Mouse (Mus musculus): ENCODE data around the gene Cd19. TPM values are rescaled to one million over a fixed set of nuclear protein-coding genes. Genes with fewer than 3 reads are reported as not detected.
"Not testable (repeated sequence)": the region's sequence is repeated elsewhere in the genome, so short reads cannot be mapped to it uniquely, and the experiment has no call there.

The Cd19 gene
- total RNA-seq, 2 experiments from 2014 or later: not detected

DNA sequence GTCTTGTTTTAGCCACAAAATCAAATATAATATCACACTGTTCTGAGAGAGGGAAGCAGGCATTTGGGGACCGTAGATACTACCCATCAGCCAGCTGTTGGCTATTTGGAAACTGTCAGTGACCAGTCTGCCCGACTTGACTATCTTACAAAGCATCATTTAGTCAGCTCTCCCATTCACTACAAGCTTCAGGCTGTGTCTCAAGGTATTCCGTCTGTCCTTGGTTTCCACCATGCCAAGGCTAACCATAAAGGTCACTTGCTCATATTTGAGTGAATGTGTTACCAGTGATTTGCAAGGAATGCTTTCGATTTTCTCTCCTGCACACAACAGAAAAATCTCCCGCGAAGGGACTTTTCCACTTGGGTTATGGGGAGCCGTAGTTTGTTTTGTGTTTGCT is 20.0 kb upstream of the Cd19 start:
- DNase-seq: no peak

DNA sequence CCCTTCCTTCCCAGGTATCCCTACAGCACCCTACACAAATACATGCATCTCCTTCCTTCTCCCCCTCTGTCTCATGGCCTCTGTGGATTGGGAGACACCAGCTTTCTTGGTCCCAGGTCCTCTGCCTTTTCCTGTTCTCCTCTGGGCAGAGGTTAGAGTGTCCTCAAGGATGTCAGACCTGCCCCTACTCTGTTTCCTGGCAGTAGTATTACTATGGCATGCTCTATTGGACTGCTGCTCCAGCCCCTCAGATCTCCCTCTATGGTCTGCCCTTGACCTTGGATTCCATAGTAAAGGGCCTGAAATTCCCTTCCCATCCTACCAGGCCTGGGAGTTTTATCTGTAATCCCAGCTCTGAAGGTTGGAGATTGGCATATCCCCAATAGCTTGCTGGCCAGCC is 15.5 kb upstream of the Cd19 start:
- no peak for DNase-seq

DNA sequence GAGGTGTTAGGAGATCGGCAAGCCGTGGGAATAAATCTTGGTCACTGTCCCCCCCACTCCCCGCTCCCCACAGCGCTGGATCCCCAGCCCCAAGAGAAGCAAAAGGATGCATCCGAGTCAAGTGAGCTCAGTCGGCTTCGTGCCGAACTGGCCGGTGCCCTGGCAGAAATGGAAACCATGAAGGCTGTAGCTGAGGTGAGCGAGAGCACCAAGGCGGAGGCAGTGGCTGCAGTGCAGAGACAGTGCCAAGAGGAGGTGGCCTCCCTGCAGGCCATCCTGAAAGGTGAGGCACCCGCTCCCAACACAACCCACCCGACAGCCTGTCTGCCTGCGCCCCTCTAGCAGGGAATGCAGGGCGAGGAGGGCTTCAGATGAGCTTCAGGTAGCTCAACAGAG is 14.8 kb upstream of the Cd19 start:
- DNase-seq: peak in 1 of 2 experiments; percentile 9

DNA sequence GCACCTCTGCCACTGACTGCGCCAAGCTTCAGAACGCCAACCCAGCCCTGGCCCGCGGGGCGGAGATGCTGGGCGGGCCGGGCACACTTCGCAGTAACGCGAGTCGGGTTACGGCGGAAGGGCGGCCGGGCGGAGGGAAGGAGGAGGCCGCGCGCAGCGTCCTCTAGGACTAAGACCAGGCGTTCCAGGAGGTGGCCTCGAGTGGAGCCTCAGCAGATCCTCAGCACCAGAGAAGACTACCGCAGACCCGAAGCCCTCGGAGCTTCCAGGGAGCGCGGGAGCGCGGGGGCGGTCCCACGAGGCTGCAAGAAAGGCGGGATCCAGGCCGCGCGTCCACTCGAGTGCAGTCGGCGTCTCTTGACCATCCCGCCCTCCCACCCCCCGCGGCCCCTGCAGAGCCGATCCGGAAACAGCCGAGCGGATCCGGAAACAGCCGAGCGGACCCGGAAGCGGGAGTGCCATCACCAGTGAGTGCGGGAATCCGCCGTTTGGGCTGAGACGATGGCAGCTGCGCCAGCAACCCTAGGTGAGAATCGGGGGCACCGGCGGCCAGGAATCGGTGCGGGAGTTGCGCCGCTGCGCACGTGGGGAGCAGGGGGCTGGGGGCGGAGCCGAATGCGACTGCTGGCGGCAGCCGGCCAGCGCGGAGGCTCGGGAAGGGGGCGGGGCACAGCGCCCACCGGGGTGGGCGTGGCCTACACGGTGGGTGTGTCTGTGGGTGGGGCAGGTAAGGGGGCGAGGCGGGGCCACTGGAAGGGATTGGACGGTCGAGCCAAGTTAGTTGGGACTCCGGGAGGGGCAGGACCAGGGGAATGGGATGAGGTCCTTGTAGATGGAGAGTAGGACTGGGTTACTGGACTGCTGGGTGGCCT is 14.2 kb upstream of the Cd19 start, which contains the start of gene Rabep2:
TSS of gene Rabep2 (plus strand) at position 129 of the 872 bp plus-strand sequence.
- DNase-seq: peak; percentile 93

DNA sequence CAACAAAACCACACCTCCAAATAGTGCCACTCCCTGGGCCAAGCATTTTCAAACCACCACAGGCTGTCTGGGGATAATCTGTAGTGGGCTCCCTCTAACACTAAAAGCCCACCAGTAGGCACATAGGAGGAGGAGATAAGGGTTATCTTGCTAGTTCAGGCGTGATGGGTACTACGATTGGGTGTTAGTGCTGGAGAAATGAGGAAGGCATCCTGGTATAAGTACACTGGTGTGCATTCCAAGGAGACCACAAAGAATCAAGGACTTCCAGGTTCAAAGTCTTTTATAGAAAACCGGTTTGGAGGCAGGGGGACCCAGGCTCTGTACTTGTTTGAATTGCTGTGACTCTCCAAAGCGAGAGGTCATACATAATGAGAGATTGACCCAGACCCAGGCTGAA is 13.5 kb upstream of the Cd19 start:
- DNase-seq: no peak

DNA sequence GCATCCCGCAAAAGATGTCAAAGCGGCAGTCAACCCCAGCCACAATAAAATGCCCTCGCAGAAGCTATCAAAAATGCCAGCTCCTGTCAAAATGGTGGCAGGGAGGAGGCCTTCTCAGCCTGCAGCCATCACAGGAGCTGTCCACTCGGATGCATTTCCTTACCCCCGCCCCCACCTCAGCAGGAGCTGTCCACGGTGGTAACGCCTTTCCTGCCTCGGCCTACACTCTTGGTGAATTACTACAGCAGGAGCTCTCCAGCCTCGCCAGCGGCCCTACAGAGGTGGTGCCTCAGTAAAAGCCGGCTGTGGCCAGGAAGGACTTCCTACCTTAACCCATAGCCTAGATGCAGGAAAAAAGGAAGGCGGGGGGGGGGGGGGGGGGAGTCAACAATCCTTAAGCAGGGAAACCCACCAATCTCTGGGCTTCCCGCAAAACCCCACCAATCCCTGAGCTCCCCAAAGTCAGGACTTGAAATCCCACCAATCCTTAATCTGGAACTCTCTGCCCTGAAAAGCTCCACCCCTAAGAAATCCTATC is 12.7 kb upstream of the Cd19 start:
- no peak for DNase-seq

DNA sequence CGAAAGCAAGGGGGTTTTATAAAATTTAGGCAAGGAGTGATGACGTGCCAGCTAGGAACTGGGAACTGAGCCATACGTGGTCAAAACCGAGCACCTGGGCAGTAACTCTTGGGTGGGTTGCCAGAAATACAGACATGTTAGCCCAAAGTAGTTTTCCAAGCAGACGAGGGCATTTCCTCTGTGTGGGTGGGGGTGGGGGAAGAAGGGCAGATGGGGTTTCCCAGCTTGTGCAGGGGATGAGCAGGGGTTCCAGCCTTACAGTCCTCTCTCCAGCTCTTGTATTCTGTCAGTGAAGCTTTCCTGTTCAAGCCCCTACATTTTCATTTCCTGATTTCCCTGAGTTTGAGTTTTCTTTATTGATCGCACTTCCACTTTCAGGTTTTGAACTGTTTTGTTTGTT is 9.5 kb upstream of the Cd19 start:
- DNase-seq: no peak

DNA sequence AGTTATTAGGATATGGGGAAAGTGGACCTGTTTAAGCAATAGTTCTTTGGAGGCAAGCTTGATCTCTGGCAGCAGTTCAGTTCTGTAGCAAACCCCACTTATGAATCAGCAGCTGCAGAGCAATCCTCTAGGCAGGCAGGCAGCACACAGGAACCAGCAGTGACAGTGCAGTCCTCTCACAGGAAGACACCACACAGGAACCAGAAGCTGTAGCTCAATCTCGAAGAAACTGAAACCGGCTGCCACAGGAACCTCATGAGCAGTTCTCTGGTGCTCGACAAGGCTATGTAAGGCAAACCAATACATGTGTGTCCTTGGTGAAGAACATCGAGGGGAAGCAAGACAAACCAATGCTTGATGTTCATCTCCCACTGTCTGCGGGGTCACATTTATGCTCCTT is 7.1 kb upstream of the Cd19 start:
- no peak for DNase-seq

DNA sequence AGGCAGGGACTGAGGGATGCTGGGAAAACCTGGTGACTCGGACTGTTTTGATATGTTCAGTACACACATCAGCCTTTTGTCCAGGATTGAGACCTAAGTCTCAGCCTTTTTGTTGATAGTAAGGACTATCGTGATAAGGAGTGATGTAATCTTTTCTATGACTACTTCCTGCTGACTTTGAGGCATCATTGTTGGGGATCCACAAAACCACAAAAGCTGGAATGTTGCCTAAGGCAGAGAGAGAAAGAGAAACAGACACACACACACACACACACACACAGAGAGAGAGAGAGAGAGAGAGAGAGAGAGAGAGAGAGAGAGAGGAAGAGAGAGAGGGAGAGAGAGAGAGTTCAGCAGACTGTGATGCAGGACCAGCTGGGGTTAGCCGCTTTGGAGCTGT is 3.8 kb upstream of the Cd19 start:
- no peak for DNase-seq

DNA sequence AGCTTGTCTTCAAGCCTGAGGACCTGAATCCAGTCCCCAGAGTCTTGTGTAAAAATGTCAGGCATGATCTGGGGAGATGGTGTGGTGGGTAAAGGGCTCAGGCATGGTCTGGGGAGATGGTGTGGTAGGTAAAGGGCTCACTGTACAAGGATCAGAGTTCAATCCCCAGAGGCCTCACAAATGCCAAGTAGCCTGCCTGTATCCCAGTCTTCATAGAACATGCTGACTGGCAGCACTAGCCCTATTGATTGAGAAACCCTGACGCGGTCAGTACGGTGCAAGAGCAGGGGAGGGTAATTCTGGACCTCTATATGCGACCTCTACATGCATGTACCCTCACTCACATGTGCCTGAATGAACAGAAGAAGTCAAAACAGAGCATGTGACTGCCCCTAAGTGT is 2.9 kb upstream of the Cd19 start:
- DNase-seq: no peak

DNA sequence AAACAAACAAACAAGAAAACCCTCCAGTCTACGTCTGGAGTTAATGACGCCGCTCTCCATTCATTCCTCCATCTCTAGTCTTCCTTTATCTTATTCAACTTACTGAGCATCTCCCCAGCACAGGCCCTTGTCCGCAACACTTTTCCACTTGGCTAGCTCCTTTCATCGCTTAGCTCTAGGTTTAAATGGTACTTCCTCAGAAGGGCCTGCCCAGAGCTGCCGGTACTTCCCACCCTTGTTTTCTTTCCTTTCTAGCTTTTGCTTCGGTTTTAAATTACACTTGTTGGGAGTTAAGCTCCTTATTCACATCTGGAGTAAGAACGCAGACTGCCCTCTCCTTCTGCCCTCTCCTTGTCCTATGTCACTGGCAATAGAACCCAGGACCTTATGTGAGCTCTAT is 2.4 kb upstream of the Cd19 start:
- no peak for DNase-seq

DNA sequence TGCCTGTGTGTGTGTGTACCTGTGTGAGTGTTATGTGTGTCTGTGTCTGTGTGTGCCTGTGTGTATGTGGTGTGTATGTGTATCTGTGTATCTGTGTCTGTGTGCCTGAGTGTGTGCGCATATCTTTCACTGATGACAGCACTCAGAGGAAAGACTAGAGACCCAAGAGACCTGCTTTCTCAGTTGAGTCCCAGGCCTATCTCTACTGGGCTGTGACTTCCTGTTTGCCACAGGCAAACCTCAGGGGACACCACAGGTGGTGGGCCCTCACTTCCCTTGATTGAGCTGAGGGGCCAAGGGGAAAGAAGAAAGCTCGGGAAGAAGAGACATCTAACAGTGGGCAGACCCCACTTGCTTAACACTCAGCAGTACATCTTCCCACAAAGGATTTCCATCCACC is 1.9 kb upstream of the Cd19 start:
- no peak for DNase-seq

DNA sequence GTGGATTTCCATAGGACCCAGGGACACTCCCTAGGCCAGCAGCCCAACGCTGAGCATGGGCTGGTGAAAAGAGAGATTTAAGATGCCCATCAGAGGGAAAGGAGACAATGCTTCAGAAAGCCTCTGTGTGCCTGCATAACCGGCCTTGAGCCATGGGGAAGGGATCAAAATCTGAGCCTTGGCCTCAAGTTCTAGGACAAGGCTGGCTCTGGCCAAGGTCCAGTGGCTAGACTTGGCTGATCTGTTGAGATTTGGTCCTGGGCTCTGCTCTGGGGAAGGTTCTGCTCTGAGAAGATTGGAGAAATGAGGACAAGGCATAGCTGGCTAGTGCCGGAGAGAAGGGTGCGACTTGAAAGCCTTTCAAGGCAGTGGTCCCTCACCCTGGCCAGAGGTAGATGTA is 3.6 kb downstream of the Cd19 start:
- no peak for DNase-seq

DNA sequence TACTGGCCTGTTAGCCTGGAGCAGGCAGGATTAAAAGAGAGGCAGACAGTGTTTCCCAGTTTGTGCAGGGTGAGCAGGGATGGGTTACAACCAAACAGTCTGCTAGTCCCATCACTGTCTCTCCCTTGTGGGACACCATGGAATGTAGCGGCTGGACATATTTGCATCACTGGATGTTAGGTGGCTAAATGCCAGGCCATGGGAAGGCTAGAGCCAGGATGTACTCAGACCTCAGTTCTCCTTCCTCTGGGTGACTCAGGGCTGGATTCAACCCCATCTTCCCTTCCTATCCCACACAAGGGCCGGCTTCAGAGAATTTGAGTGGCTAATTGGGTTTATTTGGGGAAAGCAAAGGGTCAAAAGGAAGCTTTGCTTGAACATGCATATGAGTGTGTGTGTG is 6.0 kb downstream of the Cd19 start:
- DNase-seq: no peak

DNA sequence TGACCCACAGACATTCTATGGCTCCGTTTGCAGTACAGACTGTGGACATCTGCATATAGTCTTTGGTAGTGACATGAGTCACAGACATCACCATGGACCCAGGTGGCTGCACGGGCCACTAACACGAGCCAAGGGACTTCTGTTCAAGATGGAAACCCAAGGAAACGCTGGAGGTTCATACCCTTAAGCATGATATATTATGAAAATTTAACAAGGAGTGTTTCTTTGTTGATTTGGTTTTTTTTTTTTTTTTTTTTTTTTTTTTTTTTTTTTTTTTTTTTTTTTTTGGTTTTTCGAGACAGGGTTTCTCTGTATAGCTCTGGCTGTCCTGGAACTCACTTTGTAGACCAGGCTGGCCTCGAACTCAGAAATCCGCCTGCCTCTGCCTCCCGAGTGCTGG is 12.2 kb downstream of the Cd19 start:
- not testable (repeated sequence) for DNase-seq

DNA sequence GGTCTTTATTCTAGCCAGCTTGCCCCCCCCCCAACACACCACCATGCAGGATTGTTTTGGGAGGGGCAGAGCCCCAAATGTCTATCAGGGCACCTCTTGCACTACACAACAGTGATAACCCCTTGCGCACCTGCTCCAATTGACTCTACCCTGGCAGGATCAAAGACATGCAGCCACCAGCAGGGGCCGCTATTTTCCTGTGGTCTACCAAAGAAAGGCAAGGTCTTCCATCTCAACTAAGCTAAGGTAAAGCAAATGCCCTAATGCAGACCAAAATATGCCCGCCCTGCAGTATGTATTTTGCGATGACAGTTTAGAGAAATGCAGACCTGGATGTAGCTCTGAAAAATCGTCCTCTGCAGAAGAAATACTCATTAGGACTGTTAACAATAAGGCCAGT is 15.1 kb downstream of the Cd19 start:
- peak; percentile 64 to 73 for DNase-seq

DNA sequence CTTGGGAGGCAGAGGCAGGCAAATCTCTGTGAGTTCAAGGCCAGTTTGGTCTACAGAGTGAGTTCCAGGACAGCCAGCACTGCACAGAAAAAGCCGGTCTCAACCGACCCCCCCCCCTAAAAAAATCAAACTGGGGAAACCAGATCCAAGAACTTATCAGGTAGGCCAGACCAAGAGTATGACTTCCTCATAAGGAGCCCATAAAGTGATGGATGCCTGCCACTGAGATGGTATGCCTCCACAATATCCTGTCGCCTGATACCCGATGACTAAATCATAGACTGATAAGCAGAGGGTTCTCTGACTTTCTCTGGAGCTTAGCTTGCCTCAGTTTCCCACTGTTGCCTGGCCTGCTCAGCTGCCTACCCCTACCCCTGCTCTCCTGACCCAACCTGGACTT is 16.9 kb downstream of the Cd19 start:
- DNase-seq: no peak

DNA sequence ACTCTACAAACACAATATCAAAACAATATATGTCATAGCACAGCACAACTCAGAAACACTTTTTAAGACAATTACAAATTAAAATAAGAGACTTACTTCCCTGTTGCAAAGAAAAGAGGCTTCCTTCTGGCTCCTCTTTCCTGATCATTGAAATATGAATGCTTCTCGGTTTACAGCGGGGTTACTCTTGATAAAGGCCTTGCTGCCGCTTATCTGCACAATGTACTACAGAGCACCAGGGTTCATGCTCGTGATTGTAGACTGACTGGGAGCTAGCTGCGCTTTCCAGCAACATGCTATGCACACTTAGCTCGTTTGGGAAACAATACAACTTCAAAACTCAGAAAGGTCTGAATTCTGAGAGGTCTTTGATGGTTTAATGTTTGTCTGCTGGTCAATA is 17.5 kb downstream of the Cd19 start:
- no peak for DNase-seq

DNA sequence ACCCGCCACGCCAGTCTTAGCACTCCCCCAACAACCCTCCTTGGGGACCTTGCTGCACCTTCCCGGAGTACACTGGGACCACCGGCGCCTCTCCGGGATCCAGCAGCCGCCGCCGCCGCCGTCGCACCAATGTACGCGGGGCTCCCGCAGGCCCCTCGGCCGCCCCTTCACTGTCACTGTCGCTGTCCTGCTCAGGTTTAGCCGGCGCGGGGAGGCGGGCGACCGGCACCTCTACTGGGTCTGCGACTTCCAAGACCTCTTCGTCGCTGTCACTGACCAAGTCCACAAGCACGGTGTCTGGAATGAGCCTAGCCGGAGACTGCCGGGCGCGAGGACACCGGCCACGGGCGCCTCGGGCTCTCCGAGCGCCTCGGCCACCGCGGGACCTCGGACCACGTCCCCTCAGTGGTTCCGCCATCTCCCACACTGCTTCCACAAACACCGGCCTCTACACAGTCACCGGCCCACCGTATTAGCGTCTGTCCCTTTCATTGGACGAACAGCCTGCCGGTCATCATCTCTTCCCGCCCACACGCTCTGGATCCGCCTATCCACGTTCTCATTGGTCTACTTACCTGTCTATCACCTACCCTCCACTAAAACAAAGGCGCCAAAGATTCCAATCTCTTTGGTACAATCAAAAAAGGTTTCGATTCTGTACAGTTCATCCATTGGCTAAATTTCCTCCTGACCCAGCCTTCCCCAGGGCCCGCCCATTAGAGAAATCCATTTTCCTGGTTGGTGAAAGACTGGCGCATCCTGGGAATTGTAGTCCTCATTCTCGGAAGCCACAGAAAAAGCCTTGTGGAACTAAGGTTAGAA is 18.2 kb downstream of the Cd19 start, which contains the start of gene Nfatc2ip:
TSS of gene Nfatc2ip (minus strand) at position 440 of the 822 bp plus-strand sequence.
- DNase-seq: peak; percentile 96 to 98

DNA sequence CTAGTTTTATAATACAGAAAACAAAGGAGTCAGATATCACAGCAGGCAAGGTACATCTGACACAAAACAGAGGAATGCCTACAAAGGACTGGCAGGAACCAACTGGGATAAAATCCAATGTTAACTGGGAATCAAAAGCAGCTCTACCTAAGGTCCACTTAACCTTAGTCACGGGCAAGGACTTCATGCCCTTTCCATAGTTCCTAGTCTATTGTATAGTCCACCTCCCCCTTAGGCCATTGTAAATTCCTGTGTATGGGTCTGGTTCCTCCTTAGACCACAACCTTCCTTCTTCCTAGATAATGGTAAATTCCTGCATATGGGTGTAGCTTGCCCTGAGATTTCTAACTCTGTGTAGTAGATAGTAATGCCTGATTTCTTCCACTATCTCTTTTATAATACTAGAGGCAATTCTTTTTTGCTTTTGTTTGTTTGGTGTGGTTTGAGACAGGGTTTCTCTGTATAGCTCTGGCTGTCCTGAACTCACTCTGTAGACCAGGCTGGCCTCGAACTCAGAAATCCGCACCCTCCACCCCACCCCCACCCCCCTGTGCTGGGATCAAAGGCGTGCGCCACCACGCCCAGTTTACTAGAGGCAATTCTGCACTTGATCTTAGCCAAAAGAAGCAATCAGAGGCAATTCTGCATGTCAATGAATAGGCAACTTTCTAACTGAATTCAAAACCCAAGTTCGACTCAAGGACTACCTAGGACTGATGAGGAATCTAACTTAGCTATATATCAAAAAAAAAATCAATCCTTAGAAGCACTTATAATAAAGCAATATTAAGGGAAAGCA is 22.4 kb downstream of the Cd19 start:
- DNase-seq: not testable (repeated sequence)

DNA sequence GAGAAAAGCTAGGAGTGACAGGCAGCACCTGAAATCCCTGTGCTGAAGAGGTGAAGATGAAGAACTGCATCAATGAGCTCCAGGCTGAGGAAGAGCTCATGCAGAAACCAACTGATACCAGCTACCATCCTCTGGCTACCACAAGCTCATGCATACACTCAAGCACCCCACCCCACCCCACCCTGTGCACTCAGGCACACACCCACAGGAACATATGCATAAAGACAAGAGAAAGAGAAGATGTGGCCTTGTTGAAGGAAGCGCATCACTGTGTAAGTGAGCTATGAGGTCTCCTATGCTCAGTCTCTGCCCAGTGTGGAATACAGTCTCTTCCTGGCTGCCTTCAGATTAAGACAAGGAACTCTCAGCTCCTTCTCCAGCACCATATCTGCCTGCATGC is 26.5 kb downstream of the Cd19 start:
- DNase-seq: no peak

DNA sequence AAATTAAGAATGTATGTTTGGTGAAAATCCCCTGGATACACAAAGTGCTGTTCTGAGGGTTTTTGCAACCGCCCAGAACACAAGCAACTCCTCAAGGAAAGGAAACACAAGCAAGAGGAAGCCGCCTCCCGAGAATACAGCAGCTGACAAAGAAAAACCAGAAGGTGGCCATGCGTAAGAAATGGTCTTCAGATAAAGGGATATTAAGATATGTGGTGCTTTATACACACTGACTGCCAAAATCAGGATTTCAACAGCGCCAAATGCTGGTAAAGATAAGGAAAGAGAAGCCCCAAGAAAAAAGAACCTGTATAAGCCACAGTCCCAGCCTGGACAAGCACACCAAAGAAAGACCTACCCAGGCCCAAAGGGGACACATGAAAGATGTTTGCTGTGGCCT is 31.1 kb downstream of the Cd19 start:
- DNase-seq: no peak
